Mouse (Mus musculus): ENCODE results near the gene Flt1.

DNA sequence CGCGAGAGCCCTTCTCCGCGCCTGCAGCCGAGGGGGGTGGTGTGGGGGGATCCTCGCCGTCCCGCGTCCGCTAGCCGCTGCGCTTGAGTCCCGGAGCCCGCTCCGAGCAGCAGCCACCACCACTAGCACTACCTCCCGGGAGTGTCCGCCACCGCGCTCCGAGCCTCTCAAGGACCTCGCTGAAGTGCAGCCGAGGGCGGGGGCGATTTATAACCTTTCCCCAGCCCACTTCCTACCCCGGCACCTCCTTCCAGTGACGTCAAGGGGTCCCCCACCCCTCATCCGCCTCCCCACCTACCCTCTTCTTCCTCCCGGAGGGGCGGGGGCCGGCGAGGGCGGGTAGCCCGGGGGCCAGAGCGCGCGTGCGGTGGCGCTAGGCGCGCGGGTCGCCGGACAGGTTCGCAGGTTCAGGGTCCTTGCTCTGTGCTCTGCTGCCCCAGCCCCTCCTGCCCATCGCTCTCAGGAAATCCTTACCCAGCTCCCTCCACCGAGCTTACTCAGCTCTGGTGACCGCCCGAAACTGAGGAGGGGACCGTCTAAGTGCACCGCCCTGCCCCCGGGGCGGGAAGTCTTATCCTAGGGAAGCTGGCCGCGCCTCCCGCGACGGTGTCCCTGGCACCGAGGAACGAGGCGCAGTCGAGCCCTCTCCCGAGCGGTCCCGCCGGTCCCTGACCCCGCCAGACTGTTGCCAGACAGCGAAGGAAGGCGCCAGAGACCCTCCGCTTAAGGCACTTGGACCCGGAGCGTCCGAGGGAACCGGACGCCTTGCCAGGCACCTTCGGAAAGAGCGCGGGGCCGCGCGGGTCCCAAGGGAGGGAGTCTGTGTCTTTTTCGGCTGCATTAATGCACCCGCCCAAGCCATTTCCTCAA lies at the start of gene Flt1:
- TF ChIP-seq CTCF (IDR thresholded peaks at IDR 0.05; ENCODE audit: extremely low read depth, insufficient read depth, insufficient read length, insufficient replicate concordance) = no peak
- TF ChIP-seq POLR2A (IDR thresholded peaks at IDR 0.05; ENCODE audit: low read depth, low read length) = no peak
